Mouse (Mus musculus) heart, postnatal 36 days (tissue): ENCODE measurements at regions not wholly inside any gene's neighbourhood (a gene's known extent, or its start where the extent isn't known, plus 50 kb on each side); places are given as distances from the start of the nearest gene placed in this dataset.

Experiments used
- DNase-seq, 2 experiments: peaks; one replicate each; pipeline ENCODE4 v3.0.0; 2021 to 2022
- intact Hi-C: fragments of 180-260 bp; cut with DNase I; formaldehyde crosslinking; loops from one replicate; pipeline ENCODE4 v1.15.1; 2025

DNA sequence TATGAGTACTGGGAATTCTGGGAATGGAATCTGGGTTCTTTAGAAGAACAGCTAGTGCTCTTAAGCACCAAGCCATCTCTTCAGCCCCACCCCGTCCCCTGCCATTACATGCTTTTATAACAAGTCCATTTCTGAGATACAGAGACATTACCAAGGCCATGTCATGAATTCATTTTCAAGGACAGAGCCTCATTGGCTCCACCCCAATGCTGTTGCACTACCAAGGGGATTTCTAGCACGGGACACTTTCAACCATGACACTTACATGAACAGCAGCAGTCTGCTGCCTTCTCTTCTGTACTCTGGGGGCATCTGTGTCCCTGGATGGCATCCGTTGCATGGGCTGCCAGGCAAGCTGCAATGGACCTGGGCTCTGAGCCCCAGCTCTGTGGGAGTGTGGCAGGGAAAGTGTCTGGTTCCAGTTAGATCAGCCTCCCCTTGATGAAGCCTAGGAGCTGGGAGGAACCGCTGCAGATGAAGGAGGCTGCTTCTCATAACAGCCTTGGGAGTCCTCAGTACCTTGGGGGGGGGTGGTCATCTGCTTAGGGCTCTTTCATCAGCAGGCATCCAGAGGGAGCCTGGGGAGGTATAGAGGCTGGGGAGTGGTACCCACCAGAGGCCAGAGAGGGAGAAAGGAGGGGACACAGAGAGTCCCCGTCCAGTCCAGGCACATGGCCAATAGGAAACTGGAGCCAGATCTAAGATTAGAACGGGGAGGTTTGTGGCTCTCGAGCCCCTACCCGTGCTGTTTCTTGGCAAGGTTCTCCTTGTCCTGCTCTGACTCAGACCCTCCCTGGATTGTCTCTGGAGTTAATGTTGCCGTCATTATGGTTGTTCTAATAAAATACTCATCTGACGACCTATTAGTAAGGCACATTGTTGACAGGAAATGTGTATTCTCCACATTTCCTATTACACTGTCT is 52.4 kb upstream of the Ctbp2 start:
- DNase-seq: peak; percentile 54 to 59
- intact Hi-C loops: no loop called here
